Mouse (Mus musculus) kidney, postnatal 0 days (tissue): ENCODE measurements at regions not wholly inside any gene's neighbourhood (a gene's known extent, or its start where the extent isn't known, plus 50 kb on each side); places are given as distances from the start of the nearest gene placed in this dataset.

ENCODE experiments used
- ATAC-seq: fragments of 200-750 bp; cut with Nextera tagmentation; replicated peaks from 2 replicates; pipeline ENCODE4 v1.8.0; 2017; ENCODE audit warnings: low read depth, moderate number of reproducible peaks, moderate TSS enrichment, moderate library complexity; ENCODE audit not compliant: low FRiP score
- DNase-seq: peaks from one replicate; pipeline ENCODE4 v3.0.0-alpha.2; 2016; ENCODE audit warnings: low spot score
- H3K27ac ChIP-seq: fragments of 300-500 bp; sonication (generic); 2 replicates; pipeline ENCODE4 v1.5.1; 2014; ENCODE audit warnings: mild to moderate bottlenecking
- H3K27me3 ChIP-seq: fragments of 300-500 bp; sonication (generic); 2 replicates; pipeline ENCODE4 v1.6.1; 2014; ENCODE audit warnings: low read length, mixed read lengths; ENCODE audit not compliant: insufficient read depth
- H3K36me3 ChIP-seq: fragments of 300-500 bp; sonication (generic); 2 replicates; pipeline ENCODE4 v1.6.1; 2014; ENCODE audit warnings: low read length, mixed read lengths; ENCODE audit not compliant: insufficient read depth
- H3K4me1 ChIP-seq: fragments of 300-500 bp; sonication (generic); replicated peaks from 2 replicates; pipeline ENCODE4 v1.6.1; 2014; ENCODE audit warnings: antibody characterized with exemption, low read length, mixed read lengths; ENCODE audit not compliant: insufficient read depth
- H3K4me2 ChIP-seq: fragments of 300-500 bp; sonication (generic); 2 replicates; pipeline ENCODE4 v1.6.1; 2014; ENCODE audit warnings: mild to moderate bottlenecking, low read length, moderate library complexity, mixed read lengths
- H3K4me3 ChIP-seq: fragments of 300-500 bp; sonication (generic); replicated peaks from 2 replicates; pipeline ENCODE4 v1.5.1; 2014; ENCODE audit warnings: low read depth, low read length
- H3K9ac ChIP-seq: fragments of 300-500 bp; sonication (generic); 2 replicates; pipeline ENCODE4 v1.6.1; 2014; ENCODE audit warnings: low read depth, low read length
- H3K9me3 ChIP-seq: fragments of 300-500 bp; sonication (generic); replicated peaks from 2 replicates; pipeline ENCODE4 v1.6.1; 2016; ENCODE audit warnings: low read length, inconsistent platforms, mixed read lengths
- CTCF ChIP-seq: IDR thresholded peaks from 2 replicates; pipeline ENCODE4 v1.5.1; 2016; ENCODE audit warnings: antibody characterized with exemption, low read depth, mild to moderate bottlenecking, moderate library complexity
- WGBS: fragments of 180-500 bp; shearing (Covaris S2); extraction: QIAGEN DNeasy Blood & Tissue Kit; methylation state at CpG from one replicate; pipeline ENCODE4 v1.1.7; 2014; 5-methylcytosine and 5-hydroxymethylcytosine counted together

DNA sequence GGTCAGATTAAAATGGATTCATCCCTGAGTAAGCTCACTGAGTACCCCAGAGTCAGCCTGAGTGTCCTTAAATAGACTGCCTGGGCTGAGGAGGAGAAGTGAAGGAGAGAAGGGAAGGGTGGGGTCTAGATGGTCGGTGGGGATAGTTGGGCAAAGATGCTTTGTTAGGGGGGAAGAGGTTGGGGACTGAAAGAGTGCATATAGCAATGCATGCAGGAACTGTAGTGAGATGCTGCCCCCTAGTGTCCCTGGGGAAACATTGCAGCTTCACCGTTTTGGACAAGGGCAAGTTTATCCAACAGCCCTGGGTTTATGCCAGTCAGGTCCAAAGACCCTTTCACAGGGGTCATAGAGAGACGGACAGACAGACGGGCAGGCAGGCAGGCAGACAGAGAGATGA lies 71.6 kb upstream of the Tmem132d start:
- Histone ChIP-seq H3K27me3 (no peaks in the 10 kb centered on the region), H3K36me3 (no peaks in the 10 kb centered on the region), H3K9me3 (no peaks in the 10 kb centered on the region), H3K4me2 (no peak overlapping the region), H3K27ac (no peak overlapping the region), H3K4me1 (no peaks in the 10 kb centered on the region), H3K9ac (no peak overlapping the region), H3K4me3 (no peak overlapping the region)
- ATAC-seq (no peak), DNase-seq (peak; percentile 65)
- peak; percentile 83 for TF ChIP-seq CTCF
- WGBS: 5% methylated on average over 4 of the region's 4 CpGs

- H3K4me2 ChIP-seq: no peak overlapping the region
- H3K9me3 ChIP-seq: no peaks in the 10 kb centered on the region
- 46% methylated on average over 9 of the region's 9 CpGs for WGBS
- no peaks in the 10 kb centered on the region for H3K36me3 ChIP-seq
- no peak for TF ChIP-seq CTCF
- no peaks in the 10 kb centered on the region for H3K4me1 ChIP-seq
- no peak overlapping the region for H3K27ac ChIP-seq
- H3K4me3 ChIP-seq: no peak overlapping the region
- no peaks in the 10 kb centered on the region for H3K27me3 ChIP-seq
- H3K9ac ChIP-seq: no peak overlapping the region
- DNase-seq (no peak), ATAC-seq (no peak)
Measured at GRCm38 (mm10) chr5:128499488-128499887, 66.6 kb upstream of the Tmem132d start.

DNA sequence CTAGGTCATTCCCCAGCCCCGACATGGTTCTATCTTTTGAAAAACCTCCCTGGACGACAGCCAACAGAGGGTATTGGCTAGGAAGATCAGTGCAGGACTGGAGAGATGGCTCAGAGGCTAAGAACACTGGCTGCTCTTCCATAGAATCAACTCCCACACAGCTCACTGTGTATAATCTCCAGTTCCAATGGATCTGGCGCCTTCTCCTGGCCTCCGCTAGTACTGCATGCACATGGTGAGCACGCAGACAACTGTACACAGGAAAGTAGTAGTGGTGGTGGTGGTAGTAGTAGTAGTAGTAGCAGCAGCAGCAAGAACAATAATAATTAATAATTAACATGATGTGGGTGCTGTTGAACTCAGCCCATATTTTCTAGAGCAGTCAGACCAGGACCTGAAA lies 66.2 kb upstream of the Tmem132d start:
- no peak for ATAC-seq
- no peak for DNase-seq
- WGBS: 58% methylated on average over 5 of the region's 5 CpGs
- Histone ChIP-seq H3K9ac (no peak overlapping the region), H3K4me3 (no peak overlapping the region), H3K27ac (no peak overlapping the region), H3K27me3 (no peaks in the 10 kb centered on the region), H3K36me3 (no peaks in the 10 kb centered on the region), H3K4me1 (no peaks in the 10 kb centered on the region), H3K4me2 (no peak overlapping the region), H3K9me3 (no peaks in the 10 kb centered on the region)
- peak; percentile 54; the same call in 1 of the 2 replicates for TF ChIP-seq CTCF

DNA sequence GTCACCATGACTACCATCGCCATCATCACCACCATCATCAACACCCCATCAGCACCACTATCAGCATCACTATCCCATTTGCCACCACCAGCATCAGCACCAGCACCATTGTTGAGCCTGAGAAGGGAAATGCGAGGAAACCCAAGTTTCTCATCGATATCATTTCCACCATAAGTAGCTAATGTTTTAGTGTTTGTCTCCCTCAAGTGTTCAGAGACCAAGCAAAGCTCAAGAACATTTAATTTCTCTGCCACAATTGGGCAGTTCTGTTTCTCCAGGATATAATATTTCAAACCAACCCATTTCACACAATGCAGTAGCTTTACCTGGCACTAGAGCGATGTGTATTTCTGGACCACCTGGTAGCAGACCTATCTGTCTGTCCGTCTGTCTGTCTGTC lies 59.7 kb upstream of the Tmem132d start:
- DNase-seq (no peak), ATAC-seq (no peak)
- no peaks in the 10 kb centered on the region for H3K4me1 ChIP-seq
- no peaks in the 10 kb centered on the region for H3K9me3 ChIP-seq
- H3K4me2 ChIP-seq: no peak overlapping the region
- TF ChIP-seq CTCF: no peak
- H3K27me3 ChIP-seq: no peaks in the 10 kb centered on the region
- H3K9ac ChIP-seq: no peak overlapping the region
- H3K27ac ChIP-seq: no peak overlapping the region
- WGBS: 83% methylated on average over 5 of the region's 5 CpGs
- H3K36me3 ChIP-seq: no peaks in the 10 kb centered on the region
- no peak overlapping the region for H3K4me3 ChIP-seq

GRCm38 (mm10) chr5:128491155-128491554 lies 58.3 kb upstream of the Tmem132d start:
- peak; percentile 61 for TF ChIP-seq CTCF
- Histone ChIP-seq H3K4me1 (no peaks in the 10 kb centered on the region), H3K27ac (no peak overlapping the region), H3K9ac (no peak overlapping the region), H3K27me3 (no peaks in the 10 kb centered on the region), H3K4me2 (no peak overlapping the region), H3K9me3 (no peaks in the 10 kb centered on the region), H3K36me3 (no peaks in the 10 kb centered on the region), H3K4me3 (no peak overlapping the region)
- WGBS: 35% methylated on average over 9 of the region's 9 CpGs
- ATAC-seq: no peak
- no peak for DNase-seq

DNA sequence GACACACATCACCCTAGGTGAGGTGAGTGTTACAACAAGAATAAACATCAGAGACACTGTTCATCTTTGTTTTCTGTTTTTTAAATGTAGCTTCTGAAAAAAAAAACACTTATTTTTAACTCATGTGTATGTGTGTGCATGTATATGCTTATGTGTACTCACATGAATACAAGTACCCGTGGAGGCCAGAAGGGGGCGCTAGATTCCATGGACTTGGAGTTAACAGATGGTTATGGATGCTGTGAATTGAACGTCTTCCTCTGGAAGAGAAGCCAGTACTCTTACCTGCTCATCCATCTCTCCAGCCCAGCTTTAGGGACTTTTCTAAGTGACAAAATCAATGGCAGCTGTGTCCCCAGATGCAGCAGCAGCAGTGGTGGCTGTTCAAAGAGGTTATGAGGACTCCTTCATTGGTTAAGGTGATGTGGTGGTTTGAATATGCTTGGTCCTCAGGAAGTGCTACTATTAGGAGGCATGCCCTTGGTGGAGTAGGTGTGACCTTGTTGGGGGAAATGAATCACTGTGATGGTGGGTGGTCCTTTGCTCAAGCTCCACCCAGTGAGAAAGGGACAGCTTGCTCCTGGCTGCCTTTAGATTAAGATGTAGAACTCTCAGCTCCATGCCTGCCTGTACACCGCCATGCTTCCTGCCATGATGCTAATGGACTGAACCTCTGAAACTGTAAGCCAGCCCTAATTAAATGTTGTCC lies 56.1 kb upstream of the Tmem132d start:
- no peak for DNase-seq
- peak; percentile 13; the same call in 1 of the 2 replicates for TF ChIP-seq CTCF
- ATAC-seq: no peak

GRCm38 (mm10) chr5:128487371-128487770 lies 54.5 kb upstream of the Tmem132d start:
- no peak overlapping the region for H3K27ac ChIP-seq
- H3K36me3 ChIP-seq: no peaks in the 10 kb centered on the region
- H3K9me3 ChIP-seq: no peaks in the 10 kb centered on the region
- no peak overlapping the region for H3K4me3 ChIP-seq
- H3K27me3 ChIP-seq: peaks cover 5% of the 10 kb centered on the region; the same call in 1 of the 2 replicates
- WGBS: 74% methylated on average over 3 of the region's 3 CpGs
- no peaks in the 10 kb centered on the region for H3K4me1 ChIP-seq
- DNase-seq (no peak), ATAC-seq (no peak)
- TF ChIP-seq CTCF: no peak
- no peak overlapping the region for H3K4me2 ChIP-seq
- no peak overlapping the region for H3K9ac ChIP-seq

More for the DNA sequence above, 56.1 kb upstream of the Tmem132d start:
- Histone ChIP-seq H3K9ac (no peak overlapping the region), H3K27ac (no peak overlapping the region), H3K4me3 (no peak overlapping the region), H3K9me3 (no peaks in the 10 kb centered on the region), H3K36me3 (no peaks in the 10 kb centered on the region), H3K4me1 (no peaks in the 10 kb centered on the region), H3K27me3 (no peaks in the 10 kb centered on the region), H3K4me2 (no peak overlapping the region)
- WGBS: 83% methylated on average over 4 of the region's 4 CpGs
